Mouse (Mus musculus) cerebellum, adult 8-10 months (tissue): Measurements from ENCODE around the gene Gm49325.
A peak's percentile ranks its signal among the peaks of the same experiment; 100 is the strongest.

Experiments used
- DNase-seq: peaks from one replicate; pipeline ENCODE4 v3.0.0; 2022

The Gm49325 gene

GRCm38 (mm10) chr10:77589749-77590148 is 16.2 kb upstream of the Gm49325 start:
- DNase-seq, result no peak

GRCm38 (mm10) chr10:77590812-77591211 is 15.2 kb upstream of the Gm49325 start:
- peak; percentile 56 for DNase-seq

GRCm38 (mm10) chr10:77591546-77591945 is 14.5 kb upstream of the Gm49325 start:
- no peak for DNase-seq

- no peak for DNase-seq
Measured at GRCm38 (mm10) chr10:77596060-77596459, 9.9 kb upstream of the Gm49325 start.

GRCm38 (mm10) chr10:77603021-77603420 is 3.0 kb upstream of the Gm49325 start:
- DNase-seq, result no peak

- DNase-seq, result no peak
Measured at GRCm38 (mm10) chr10:77604111-77604510, 1.9 kb upstream of the Gm49325 start.

GRCm38 (mm10) chr10:77604958-77605357 is 1.0 kb upstream of the Gm49325 start:
- DNase-seq, result no peak

GRCm38 (mm10) chr10:77605368-77605767 is 629 bp upstream of the Gm49325 start:
- DNase-seq, result no peak

GRCm38 (mm10) chr10:77606855-77607254 is 858 bp downstream of the Gm49325 start:
- no peak for DNase-seq

GRCm38 (mm10) chr10:77607441-77607840 is 1.4 kb downstream of the Gm49325 start:
- no peak for DNase-seq

GRCm38 (mm10) chr10:77608589-77608988 is 2.6 kb downstream of the Gm49325 start:
- no peak for DNase-seq

- DNase-seq, result peak; percentile 49
Measured at GRCm38 (mm10) chr10:77610221-77610961, 4.4 kb downstream of the Gm49325 start.

GRCm38 (mm10) chr10:77613409-77613808 is 7.4 kb downstream of the Gm49325 start:
- no peak for DNase-seq

- no peak for DNase-seq
Measured at GRCm38 (mm10) chr10:77615647-77616046, 9.7 kb downstream of the Gm49325 start.

- DNase-seq, result no peak
Measured at GRCm38 (mm10) chr10:77616166-77616565, 10.2 kb downstream of the Gm49325 start.

- no peak for DNase-seq
Measured at GRCm38 (mm10) chr10:77616926-77617325, 10.9 kb downstream of the Gm49325 start.

- no peak for DNase-seq
Measured at GRCm38 (mm10) chr10:77621546-77621945, 15.5 kb downstream of the Gm49325 start.

- DNase-seq, result peak; percentile 92
Measured at GRCm38 (mm10) chr10:77622055-77622988, 16.3 kb downstream of the Gm49325 start, which contains the start of gene Ube2g2. Ube2g2 (plus strand) TSS chr10:77622275.

- DNase-seq, result no peak
Measured at GRCm38 (mm10) chr10:77623069-77623492, 17.1 kb downstream of the Gm49325 start.

GRCm38 (mm10) chr10:77623639-77624400 is 17.8 kb downstream of the Gm49325 start:
- DNase-seq, result no peak

- DNase-seq, result no peak
Measured at GRCm38 (mm10) chr10:77624570-77624995, 18.6 kb downstream of the Gm49325 start.

- DNase-seq, result no peak
Measured at GRCm38 (mm10) chr10:77626036-77626435, 20.0 kb downstream of the Gm49325 start.

- DNase-seq, result no peak
Measured at GRCm38 (mm10) chr10:77626591-77626990, 20.6 kb downstream of the Gm49325 start.
